Mouse (Mus musculus): Measurements from ENCODE around the gene Id2.

Id2 gene

GRCm38 (mm10) chr12:25097052-25097209 lies at the start of gene Id2:
Gene Id2 (minus strand): TSS chr12:25097140.
- no peak for DNase-seq (ENCODE audit: low read depth)

DNA sequence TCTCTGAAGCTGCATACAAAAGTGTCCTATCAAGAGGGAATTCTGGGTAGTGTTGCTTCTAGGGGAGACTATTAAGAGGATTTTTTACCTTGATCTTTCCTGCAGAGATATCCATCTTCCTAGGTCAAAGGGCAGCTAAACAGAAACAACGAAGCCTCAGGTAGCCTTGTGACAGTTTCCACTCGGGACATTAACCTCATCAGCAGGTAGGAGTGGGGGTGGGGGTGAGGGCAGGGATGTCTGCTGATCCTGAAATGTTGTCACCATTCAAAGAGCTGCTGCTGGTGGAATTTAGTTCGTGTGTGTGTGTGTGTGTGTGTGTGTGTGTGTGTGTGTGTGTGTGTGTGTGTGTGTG lies 48.4 kb upstream of the Id2 start:
- DNase-seq (ENCODE audit: low read depth), result no peak

- DNase-seq (ENCODE audit: low read depth), result no peak
These were observed 47.8 kb upstream of the Id2 start for GRCm38 (mm10) chr12:25144591-25145343.

DNA sequence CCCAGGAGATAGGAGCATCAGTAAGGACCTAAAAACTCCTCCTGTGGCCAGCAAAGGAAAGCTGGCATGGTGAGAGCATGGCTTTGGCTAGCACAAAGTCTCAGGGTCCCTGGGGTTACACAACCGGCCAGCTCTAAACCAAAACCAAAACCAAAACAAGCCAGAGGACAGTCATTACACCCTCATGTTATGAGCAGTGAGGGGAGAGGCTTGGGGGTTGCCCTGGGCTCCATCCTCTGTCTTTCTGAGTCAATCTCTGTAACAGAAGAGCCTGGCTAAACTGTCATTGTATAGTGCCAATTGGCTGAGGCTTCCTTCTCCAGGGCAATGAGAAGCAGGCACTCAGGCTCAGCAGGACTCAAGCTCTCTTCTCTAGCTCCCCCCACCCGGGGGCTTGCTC lies 46.6 kb upstream of the Id2 start:
- no peak for DNase-seq (ENCODE audit: low read depth)

GRCm38 (mm10) chr12:25142251-25142650 lies 45.3 kb upstream of the Id2 start:
- no peak for DNase-seq (ENCODE audit: low read depth)

- DNase-seq (ENCODE audit: low read depth), result no peak
These were observed 44.4 kb upstream of the Id2 start for GRCm38 (mm10) chr12:25141311-25141710.

DNA sequence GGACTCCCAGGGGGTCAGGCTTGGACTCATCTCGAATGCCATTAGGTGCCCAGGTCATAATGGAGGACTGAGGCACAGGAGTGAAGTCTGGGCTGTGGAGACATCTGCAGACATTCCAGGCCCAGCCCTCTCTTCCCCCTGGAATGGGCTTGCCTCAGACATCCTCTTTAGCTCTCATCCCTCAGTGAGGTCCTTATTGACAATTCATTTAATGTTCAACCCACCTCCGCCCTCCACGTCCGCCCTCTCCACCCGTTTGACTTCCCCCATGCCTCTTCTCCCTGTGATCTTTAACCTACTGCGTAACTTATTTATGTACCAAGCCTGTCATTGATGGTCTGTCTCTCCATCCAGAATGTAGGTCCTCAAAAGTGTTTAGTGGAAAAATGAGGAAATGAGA lies 43.2 kb upstream of the Id2 start:
- no peak for DNase-seq (ENCODE audit: low read depth)

GRCm38 (mm10) chr12:25138616-25139015 lies 41.7 kb upstream of the Id2 start:
- no peak for DNase-seq (ENCODE audit: low read depth)

DNA sequence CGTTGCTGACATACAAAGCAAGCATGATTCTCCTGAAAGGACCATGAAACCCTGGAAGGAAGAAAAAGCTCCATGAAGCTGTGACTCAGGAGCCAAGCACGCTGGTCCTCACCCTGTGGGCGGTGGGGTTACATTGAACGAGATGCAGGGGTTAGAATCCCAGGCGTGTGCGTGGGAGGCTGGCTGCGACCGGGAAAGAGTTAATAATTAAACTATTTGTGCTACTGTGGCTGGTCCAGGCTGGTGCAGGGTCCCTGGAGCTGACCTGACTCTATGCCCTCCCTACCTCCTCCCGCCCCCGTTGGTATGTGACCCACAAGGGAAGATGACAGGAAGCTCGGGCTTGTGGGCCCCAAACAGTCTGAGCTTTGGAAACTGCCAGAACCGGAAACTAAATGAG lies 35.1 kb upstream of the Id2 start:
- no peak for DNase-seq (ENCODE audit: low read depth)

- DNase-seq (ENCODE audit: low read depth), result no peak
These were observed 30.7 kb upstream of the Id2 start for GRCm38 (mm10) chr12:25127629-25128028.

DNA sequence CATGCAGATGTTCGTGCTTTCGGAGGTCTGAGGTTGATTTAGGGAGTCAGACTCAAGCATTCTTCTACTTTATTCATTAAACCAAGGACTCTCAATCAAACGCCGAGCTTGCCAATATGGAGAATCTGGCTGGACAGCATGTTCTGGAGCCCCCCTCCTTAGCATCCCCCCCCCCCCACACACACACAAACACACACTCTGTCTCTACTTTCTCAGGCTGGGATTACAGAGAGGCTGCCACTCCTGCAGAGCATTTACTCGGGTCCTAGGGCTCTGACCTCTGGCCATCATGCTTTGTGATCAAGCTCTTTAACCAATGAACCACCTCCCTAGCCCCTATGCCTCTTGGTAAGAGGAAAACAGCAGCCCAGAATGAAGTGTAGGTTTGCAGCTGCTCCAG lies 29.3 kb upstream of the Id2 start:
- no peak for DNase-seq (ENCODE audit: low read depth)

DNA sequence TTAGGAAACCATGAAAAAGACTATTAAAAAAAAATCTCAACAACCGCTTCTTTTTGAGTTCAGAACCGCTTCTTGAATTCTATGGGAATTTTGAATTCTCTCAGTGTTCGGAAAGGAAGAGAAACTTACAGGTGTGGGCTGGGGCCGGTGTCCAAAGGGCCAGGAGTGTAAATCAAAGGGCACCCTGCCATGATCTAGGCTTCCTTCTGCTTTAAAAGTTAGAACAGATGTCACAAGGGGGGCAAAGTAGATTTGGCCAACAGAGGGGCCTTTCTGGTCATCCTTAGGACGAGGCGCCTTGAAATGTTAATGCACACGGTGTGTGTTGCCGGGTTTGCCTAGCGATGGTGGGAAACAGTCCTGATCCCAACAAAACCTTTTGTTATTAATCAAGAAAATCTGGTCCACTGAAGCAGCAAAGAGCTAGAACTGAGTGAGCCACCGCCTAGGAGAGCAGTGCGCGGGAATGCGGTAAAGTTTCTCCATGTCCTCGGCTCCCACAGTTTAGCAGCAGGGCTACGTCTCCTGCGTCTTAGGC lies 28.4 kb upstream of the Id2 start:
- no peak for DNase-seq (ENCODE audit: low read depth)

- no peak for DNase-seq (ENCODE audit: low read depth)
These were observed 27.7 kb upstream of the Id2 start for GRCm38 (mm10) chr12:25124431-25125238.

GRCm38 (mm10) chr12:25120753-25121152 lies 23.8 kb upstream of the Id2 start:
- DNase-seq (ENCODE audit: low read depth), result no peak

DNA sequence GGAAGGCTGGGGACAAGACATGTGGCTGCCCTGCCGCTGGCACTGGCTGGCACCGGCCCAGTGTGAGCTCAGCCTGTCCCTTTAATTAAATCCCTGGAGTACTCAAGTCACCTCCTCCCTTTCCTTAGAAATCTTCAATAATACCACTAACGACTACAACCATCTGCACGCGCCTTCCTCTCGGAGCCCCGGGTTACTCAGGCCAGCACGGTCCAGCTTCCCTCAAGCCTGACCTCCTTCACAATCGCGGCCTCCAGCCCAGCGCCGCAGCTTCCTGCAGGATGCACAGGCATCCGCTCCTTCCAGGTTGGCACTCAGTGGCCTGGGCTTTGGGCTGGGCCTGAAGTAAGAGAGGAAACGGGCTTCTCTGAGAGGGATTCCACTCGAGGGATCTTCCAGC lies 22.3 kb upstream of the Id2 start:
- no peak for DNase-seq (ENCODE audit: low read depth)

- no peak for DNase-seq (ENCODE audit: low read depth)
These were observed 21.0 kb upstream of the Id2 start for GRCm38 (mm10) chr12:25117856-25118511.

DNA sequence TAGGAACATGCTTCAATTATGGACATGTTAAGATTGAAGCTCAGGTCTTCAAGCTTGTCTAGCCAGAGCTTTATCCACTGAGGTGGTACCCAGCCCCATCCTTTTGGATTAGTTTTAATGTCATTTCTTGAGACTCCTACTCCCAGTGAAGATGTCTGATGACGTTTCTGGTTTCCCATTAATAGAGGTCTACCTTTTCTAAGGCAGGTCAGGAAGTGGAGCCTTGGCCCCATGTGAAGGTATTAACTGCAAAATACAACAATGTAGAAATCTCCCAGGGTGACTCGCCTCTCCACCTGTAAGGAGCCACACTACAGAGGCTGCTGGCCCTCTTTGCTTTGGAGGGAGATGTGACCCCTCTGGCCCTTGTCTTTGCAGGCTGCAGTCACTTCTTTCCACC lies 19.2 kb upstream of the Id2 start:
- no peak for DNase-seq (ENCODE audit: low read depth)

DNA sequence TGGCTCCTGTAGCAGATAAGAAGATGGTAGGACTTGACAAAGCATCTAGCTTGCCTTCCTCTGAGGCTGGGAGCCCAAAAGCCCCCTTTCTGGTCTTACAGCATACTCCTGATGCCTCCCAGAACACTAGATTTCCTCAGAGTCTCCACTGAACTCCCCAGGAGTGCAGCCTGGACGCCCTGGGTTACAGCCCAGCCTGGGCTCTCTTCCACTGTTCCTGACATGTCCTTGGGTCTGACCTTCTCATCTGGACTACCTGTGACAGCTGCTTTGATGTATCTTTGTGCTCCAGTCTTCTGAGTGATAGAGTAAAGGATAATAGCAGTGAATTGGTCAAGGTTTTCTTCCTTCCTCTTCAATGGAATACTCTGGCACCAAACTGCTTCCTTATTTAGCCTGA lies 17.5 kb upstream of the Id2 start:
- no peak for DNase-seq (ENCODE audit: low read depth)

- no peak for DNase-seq (ENCODE audit: low read depth)
These were observed 16.4 kb upstream of the Id2 start for GRCm38 (mm10) chr12:25113357-25113756.

DNA sequence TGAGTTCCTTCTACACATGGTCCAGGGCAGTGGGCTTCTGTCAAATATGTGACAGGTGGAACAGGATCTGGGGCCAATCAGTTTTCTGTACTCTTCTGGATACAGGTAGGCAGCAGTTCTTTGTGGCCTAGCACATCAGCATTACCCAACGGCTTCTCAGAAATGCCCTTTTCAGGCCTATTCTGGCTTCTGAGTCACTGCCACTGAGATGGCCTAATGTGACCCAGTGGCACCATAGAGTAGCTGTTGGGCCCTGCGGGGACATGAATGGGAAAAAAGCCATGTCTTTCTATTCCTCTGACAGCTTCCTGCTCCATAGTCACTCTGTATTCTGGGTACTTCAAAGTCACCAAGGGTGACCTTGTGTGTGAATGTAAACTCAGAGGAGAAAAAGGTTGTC lies 15.9 kb upstream of the Id2 start:
- DNase-seq (ENCODE audit: low read depth), result no peak

DNA sequence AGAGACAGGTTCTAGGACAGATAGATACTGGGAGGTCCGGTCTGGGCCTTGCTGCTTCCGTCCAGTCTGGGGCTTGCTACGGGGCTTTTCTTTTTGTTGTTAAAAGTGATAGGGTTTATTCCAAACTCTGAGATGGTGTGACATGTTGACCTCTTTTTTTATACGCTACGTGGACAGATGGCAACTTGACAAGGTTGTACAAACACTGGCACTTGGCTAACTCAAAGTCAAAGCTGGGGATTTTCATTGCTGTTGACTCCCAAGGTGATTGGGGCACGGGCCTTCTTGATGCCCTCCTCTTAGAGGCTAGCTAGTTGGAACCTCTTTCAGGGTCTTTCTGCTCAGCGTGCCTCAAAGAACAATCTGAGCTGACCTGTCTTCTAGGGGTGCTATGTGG lies 13.7 kb upstream of the Id2 start:
- DNase-seq (ENCODE audit: low read depth), result no peak

DNA sequence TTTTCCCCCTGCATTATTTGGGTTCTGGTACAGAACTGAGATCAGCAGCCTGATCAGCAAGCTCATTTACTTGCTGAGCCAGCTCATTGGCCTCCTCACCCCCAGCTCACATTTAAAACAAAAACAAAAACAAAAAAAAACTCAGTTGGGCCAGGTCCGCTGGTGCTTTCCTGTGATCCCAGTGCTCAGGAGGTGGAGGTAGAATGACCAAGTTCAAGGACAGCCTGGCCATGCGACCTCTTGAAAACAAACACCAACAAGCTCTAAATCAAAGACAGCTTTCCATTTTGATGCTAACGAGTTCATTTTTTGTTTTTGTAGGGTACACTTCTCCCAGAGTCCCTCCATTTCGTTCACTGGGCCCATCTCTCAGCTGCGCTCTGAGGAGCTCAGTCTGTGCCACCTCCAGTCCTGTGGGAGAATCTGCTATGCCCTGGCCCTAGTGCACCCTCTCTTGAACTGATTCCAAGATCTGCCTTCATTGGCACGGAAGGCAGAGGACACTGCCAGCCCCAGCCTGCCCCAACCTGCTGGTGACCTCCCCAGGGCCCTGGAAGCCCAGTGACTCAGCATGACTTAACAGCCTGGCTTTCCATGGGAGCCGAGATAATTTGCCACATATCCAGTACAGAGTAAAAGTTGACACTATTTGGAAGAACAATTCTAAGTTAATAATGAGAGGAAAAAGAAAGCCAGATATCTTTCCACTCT lies 13.2 kb upstream of the Id2 start:
- DNase-seq (ENCODE audit: low read depth), result no peak

GRCm38 (mm10) chr12:25108865-25109264 lies 11.9 kb upstream of the Id2 start:
- DNase-seq (ENCODE audit: low read depth), result no peak
